Mouse (Mus musculus) bone marrow macrophage, adult 2 months (primary cell): ENCODE results near the gene Nsun7. TPM values are rescaled to one million over a fixed set of nuclear protein-coding genes. Genes with fewer than 3 reads are reported as not detected.

Experiments
- H3K27ac ChIP-seq: 2 replicates; pipeline ENCODE4 v1.5.1; 2012; ENCODE audit warnings: low read depth, low read length; ENCODE audit not compliant: insufficient read depth
- H3K4me1 ChIP-seq: 2 replicates; pipeline ENCODE4 v1.6.1; 2012; ENCODE audit warnings: low read length; ENCODE audit not compliant: control insufficient read depth, insufficient read depth
- H3K4me3 ChIP-seq: 2 replicates; pipeline ENCODE4 v1.5.1; 2012; ENCODE audit warnings: mild to moderate bottlenecking, low read length, moderate library complexity; ENCODE audit not compliant: insufficient read depth
- CTCF ChIP-seq: IDR thresholded peaks from 2 replicates; pipeline ENCODE4 v1.5.1; 2012; ENCODE audit warnings: low read depth, mild to moderate bottlenecking, low read length, moderate library complexity
- POLR2A ChIP-seq: IDR thresholded peaks from 2 replicates; pipeline ENCODE4 v1.6.1; 2012; ENCODE audit warnings: mild to moderate bottlenecking, low read depth, low read length, borderline replicate concordance
- polyA plus RNA-seq: library from polyadenylated mRNA; stranded (reverse); fragments of >200 nt; gene quantifications from 2 replicates; pipeline ENCODE4 v1.2.4, GENCODE M21; 2012; ENCODE audit not compliant: missing spikeins, insufficient read depth, insufficient read length

Nsun7 gene
- polyA plus RNA-seq, 1 experiment, result not detected

DNA sequence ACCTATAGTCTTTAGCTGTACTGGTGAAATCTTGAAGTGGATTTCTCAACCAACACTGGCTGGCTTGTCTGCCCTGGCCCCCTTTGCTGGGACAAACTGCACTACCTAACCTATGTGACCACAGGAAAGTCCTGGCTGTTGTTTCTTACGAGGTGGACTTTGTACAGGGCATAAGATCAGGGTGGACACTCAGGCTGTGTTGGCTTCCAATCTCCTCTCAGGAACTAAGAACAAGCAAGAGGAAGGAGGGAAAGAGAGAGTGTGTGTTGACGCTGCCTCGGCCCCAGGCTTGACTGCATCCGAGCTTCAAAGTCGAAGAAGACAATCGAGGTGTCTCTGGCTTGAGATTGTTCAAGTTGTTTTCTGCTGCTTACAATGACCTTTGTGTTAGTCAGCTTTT lies 87.1 kb downstream of the Nsun7 start:
- no peak overlapping the region for H3K4me3 ChIP-seq
- no peak for TF ChIP-seq POLR2A
- no peak for TF ChIP-seq CTCF
- no peak overlapping the region for H3K27ac ChIP-seq
- peaks cover 5% of the 10 kb centered on the region; the same call in 1 of the 2 replicates for H3K4me1 ChIP-seq

Other genes starting within 250 kb of the Nsun7 start
- 86.7 and 89.0 TPM in 2 replicates for gene Rbm47, start 86.8 kb upstream of the Nsun7 start, polyA plus RNA-seq